Mouse (Mus musculus) intestine, embryonic 15.5 days (tissue): ENCODE measurements around the gene Gm37240. TPM values are rescaled to one million over a fixed set of nuclear protein-coding genes. Genes with fewer than 3 reads are reported as not detected.

ENCODE experiments used
- ATAC-seq: fragments of 200-750 bp; cut with Nextera tagmentation; 2 replicates; pipeline ENCODE4 v1.8.0; 2017; ENCODE audit warnings: moderate TSS enrichment, moderate library complexity
- H3K27ac ChIP-seq: fragments of 300-500 bp; sonication (generic); 2 replicates; pipeline ENCODE4 v1.5.1; 2015; ENCODE audit warnings: mild to moderate bottlenecking, inconsistent platforms
- H3K27me3 ChIP-seq: fragments of 300-500 bp; sonication (generic); replicated peaks from 2 replicates; pipeline ENCODE4 v1.6.1; 2015; ENCODE audit warnings: inconsistent platforms
- H3K36me3 ChIP-seq: fragments of 300-500 bp; sonication (generic); 2 replicates; pipeline ENCODE4 v1.6.1; 2015; ENCODE audit warnings: inconsistent platforms
- H3K4me1 ChIP-seq: fragments of 300-500 bp; sonication (generic); replicated peaks from 2 replicates; pipeline ENCODE4 v1.6.1; 2015; ENCODE audit warnings: inconsistent platforms
- H3K4me2 ChIP-seq: fragments of 300-500 bp; sonication (generic); replicated peaks from 2 replicates; pipeline ENCODE4 v1.6.1; 2015; ENCODE audit warnings: mild to moderate bottlenecking, inconsistent platforms
- H3K4me3 ChIP-seq: fragments of 300-500 bp; sonication (generic); replicated peaks from 2 replicates; pipeline ENCODE4 v1.5.1; 2015; ENCODE audit warnings: inconsistent platforms
- H3K9ac ChIP-seq: fragments of 300-500 bp; sonication (generic); 2 replicates; pipeline ENCODE4 v1.6.1; 2015; ENCODE audit warnings: inconsistent platforms
- H3K9me3 ChIP-seq: fragments of 300-500 bp; sonication (generic); 2 replicates; pipeline ENCODE4 v1.6.1; 2016; ENCODE audit warnings: inconsistent platforms
- WGBS: fragments of 180-500 bp; shearing (Covaris S2); methylation state at CpG from one replicate; pipeline ENCODE4 v1.1.7; 2015; 5-methylcytosine and 5-hydroxymethylcytosine counted together
- polyA plus RNA-seq: library from polyadenylated mRNA; unstranded; fragments of >200 nt; fragmentation: Nextera tagmentation; extraction: Ambion mirVana; gene quantifications from 2 replicates; pipeline ENCODE4 v1.2.1, GENCODE M21; 2015

Gm37240 gene
- polyA plus RNA-seq, 1 experiment from 2014 or later: 6.5 TPM

DNA sequence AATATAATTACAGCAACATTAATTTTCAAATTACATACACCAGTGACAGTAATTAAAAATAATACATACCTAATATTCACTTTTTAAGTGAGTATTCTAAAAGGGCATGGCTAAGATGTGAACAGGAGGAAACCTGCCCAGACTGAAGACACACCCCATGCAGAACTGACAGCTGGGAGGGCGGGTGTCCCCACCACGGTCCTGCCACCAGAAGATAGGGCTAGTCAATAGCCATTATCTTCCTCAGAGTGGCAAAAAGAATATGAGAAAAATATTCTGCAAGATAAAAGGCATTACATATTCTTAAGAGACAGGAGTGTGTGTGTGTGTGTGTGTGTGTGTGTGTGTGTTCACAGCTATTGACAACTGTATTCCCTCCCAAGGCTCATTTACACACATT is 162.2 kb downstream of the Gm37240 start:
- no peaks in the 10 kb centered on the region for H3K9me3 ChIP-seq
- no peaks in the 10 kb centered on the region for H3K36me3 ChIP-seq
- WGBS: 65% methylated on average over 2 of the region's 2 CpGs
- H3K4me1 ChIP-seq: no peaks in the 10 kb centered on the region
- H3K27me3 ChIP-seq: no peaks in the 10 kb centered on the region
- no peak overlapping the region for H3K27ac ChIP-seq
- ATAC-seq: no peak; the same call in 1 of the 2 replicates
- no peak overlapping the region for H3K4me2 ChIP-seq
- no peak overlapping the region for H3K4me3 ChIP-seq
- no peak overlapping the region for H3K9ac ChIP-seq

DNA sequence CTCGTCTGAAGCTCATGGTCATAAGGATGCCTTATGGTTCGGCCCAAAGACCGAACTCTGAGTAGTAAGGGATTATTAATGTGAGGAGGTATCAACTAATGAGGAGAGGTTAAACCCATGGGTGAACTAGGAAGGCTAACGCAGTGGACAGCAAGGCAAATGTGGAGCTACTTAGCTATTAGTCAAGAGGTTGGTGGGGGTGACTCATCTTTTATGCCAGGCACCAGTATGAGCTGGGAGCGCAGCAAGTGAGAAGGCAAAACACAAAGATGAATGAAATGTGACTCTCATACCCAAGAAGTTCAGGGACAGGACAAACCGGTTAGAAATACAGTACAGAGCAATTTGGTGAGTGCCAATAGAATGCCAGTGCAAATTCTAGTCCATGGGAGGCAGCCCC is 164.7 kb downstream of the Gm37240 start:
- no peaks in the 10 kb centered on the region for H3K27me3 ChIP-seq
- ATAC-seq: no peak
- no peak overlapping the region for H3K4me3 ChIP-seq
- no peak overlapping the region for H3K4me2 ChIP-seq
- H3K9me3 ChIP-seq: no peaks in the 10 kb centered on the region
- no peak overlapping the region for H3K27ac ChIP-seq
- no peak overlapping the region for H3K9ac ChIP-seq
- no peaks in the 10 kb centered on the region for H3K36me3 ChIP-seq
- no peaks in the 10 kb centered on the region for H3K4me1 ChIP-seq
- WGBS: 85% methylated on average over 6 of the region's 6 CpGs

DNA sequence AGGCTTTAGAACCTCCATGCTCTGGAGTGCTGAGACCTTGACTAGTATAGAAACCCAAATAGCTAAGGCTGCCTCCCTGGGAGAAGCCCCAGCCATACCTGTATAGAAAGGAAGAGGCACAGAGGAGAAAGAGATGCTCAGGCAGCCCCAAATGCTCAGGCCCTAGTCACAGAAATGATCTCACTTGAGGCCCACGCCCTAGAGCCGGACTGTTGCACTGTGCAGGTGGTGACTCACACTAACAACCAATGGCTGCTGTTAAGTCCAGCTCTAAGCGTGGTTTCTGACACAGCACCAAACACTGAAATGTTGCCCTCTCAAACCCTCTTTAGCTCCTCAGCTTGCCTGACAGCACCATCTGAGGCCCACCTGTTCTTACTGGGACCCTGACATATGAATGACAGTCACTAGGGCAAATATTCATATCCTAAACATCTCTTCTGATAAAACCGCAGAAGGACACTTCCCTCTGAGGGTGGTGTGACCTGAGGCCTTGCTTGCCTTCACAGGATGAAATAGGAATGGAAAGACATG is 171.5 kb downstream of the Gm37240 start:
- Histone ChIP-seq H3K9ac (no peak overlapping the region), H3K27ac (no peak overlapping the region), H3K27me3 (no peaks in the 10 kb centered on the region), H3K4me2 (no peak overlapping the region), H3K4me1 (no peaks in the 10 kb centered on the region), H3K36me3 (no peaks in the 10 kb centered on the region), H3K4me3 (no peak overlapping the region), H3K9me3 (no peaks in the 10 kb centered on the region)
- WGBS: 74% methylated on average over 4 of the region's 4 CpGs
- ATAC-seq: peak; percentile 71; the same call in 1 of the 2 replicates

DNA sequence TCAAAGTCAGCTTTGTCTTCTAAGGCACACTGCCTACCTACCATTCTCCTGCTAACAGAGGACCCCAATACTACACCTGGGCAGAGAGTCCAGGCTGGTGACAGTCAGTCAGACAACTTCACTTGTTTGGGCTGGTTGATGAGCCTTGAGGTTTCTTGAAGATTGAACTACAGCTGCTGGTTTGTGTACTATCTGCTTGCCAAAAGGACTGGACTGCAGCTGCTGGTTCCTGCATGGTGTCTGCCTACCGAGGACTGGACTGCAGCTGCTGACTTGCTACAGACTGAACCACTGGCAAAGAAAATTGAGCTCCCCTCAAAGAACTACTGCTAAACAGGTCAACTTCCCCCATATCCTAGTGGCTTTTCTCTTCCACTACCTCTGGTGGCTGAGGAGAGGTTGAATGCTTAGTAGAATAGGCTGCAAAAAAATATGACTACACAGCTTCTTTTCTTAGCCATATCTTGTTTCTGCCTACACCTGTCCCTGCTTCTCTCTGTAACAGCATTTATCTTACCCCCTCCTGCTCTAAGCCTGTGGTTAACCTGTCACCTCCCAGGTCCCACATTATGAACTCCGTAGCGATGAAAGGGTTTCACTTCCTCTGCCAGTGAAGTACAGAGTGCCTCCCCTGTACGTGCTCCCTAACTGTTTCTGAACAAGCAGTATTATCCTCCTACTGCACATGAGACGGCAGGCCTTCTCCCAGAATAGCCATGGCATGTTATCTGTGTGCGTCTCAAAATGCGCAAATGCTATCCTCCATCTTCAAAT is 173.2 kb downstream of the Gm37240 start:
- H3K4me2 ChIP-seq: no peak overlapping the region
- no peak for ATAC-seq
- H3K27me3 ChIP-seq: no peaks in the 10 kb centered on the region
- H3K9ac ChIP-seq: no peak overlapping the region
- H3K27ac ChIP-seq: no peak overlapping the region
- H3K4me1 ChIP-seq: no peaks in the 10 kb centered on the region
- no peaks in the 10 kb centered on the region for H3K9me3 ChIP-seq
- H3K4me3 ChIP-seq: no peak overlapping the region
- H3K36me3 ChIP-seq: no peaks in the 10 kb centered on the region
- 88% methylated on average over 7 of the region's 7 CpGs for WGBS

DNA sequence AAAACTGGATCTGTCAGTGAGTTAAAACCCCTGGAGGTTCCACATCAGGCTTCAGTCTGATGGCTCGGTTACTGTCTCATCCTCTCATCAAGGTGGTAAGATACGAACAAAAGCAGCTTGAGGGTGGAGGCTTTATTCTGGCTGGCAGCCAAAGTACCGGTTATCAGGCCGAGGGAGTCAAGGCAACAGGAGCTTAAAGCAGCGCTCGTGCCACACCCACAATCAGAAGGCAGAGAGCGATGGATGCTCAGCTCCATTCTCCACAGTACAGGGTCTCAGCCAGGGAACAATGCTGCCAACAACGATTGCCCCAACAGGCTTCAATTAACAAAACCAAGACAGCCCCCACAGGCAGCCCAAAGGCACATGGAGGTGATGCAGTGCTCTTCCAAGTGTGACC is 176.6 kb downstream of the Gm37240 start:
- no peaks in the 10 kb centered on the region for H3K27me3 ChIP-seq
- H3K9ac ChIP-seq: no peak overlapping the region
- no peaks in the 10 kb centered on the region for H3K36me3 ChIP-seq
- peak; percentile 65; the same call in 1 of the 2 replicates for ATAC-seq
- no peak overlapping the region for H3K4me3 ChIP-seq
- H3K9me3 ChIP-seq: no peaks in the 10 kb centered on the region
- no peak overlapping the region for H3K4me2 ChIP-seq
- 39% methylated on average over 8 of the region's 8 CpGs for WGBS
- no peaks in the 10 kb centered on the region for H3K4me1 ChIP-seq
- H3K27ac ChIP-seq: no peak overlapping the region

DNA sequence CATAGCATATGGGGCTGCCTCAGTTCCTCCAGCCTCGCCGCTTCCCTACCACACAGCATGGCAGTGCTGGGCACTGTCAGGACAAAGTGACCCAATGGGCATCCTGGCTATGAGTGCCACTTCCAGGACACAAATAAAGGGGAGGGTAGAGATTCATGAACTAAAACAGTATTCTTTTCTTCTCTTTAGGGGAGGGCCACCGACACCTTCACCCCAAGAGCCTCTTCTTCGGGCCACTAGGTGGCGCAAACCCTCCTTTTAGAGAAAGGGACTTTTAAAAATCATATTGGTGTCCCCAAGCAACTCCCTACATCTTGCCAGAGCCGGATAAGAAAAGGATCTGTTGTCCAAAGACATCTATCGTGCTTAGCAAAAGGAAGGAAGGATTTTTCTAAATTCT is 179.9 kb downstream of the Gm37240 start:
- no peaks in the 10 kb centered on the region for H3K36me3 ChIP-seq
- H3K4me2 ChIP-seq: no peak overlapping the region
- ATAC-seq: no peak; the same call in 1 of the 2 replicates
- no peaks in the 10 kb centered on the region for H3K4me1 ChIP-seq
- H3K27me3 ChIP-seq: no peaks in the 10 kb centered on the region
- WGBS: 43% methylated on average over 7 of the region's 7 CpGs
- H3K9me3 ChIP-seq: no peaks in the 10 kb centered on the region
- no peak overlapping the region for H3K9ac ChIP-seq
- H3K27ac ChIP-seq: no peak overlapping the region
- no peak overlapping the region for H3K4me3 ChIP-seq

DNA sequence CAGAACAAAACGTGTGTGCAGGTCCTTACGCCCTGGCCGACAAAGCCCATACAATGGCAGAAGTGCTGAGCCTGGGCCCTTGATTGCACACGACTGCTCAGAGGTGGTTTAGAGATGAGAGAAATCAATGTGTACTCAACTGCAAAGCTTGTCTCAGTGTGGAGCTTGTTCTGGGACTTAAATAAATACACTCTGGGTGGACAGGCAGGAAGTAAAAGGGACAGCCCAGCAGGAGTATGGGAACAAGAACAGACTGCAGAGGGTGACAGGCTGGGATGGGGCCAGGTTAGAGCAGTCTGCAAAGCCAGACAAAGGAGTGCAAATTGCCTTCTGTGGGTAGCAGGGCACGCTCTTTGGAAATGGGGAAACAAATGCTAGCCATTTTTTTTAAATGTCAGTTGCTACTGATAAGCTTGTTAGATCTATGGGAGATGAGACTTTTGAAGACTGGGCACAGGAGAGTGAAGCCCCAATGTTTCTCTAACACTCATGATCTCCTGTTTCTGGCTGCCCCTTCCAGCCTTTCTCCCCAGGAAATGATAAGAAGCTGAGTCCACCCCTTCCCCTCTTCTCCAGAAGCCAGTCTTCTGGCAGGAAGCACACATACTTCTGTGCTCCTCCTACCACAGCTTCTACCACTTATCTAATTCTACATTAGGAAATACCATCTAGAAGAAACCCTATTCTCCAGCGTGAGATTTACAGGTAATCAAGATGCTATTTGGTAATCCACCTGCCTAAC is 184.0 kb downstream of the Gm37240 start:
- H3K27ac ChIP-seq: no peak overlapping the region
- H3K9ac ChIP-seq: no peak overlapping the region
- no peaks in the 10 kb centered on the region for H3K27me3 ChIP-seq
- WGBS: 50% methylated on average over 6 of the region's 6 CpGs
- no peak overlapping the region for H3K4me2 ChIP-seq
- no peaks in the 10 kb centered on the region for H3K9me3 ChIP-seq
- no peak overlapping the region for H3K4me3 ChIP-seq
- H3K36me3 ChIP-seq: no peaks in the 10 kb centered on the region
- no peaks in the 10 kb centered on the region for H3K4me1 ChIP-seq
- peak; percentile 65 for ATAC-seq

DNA sequence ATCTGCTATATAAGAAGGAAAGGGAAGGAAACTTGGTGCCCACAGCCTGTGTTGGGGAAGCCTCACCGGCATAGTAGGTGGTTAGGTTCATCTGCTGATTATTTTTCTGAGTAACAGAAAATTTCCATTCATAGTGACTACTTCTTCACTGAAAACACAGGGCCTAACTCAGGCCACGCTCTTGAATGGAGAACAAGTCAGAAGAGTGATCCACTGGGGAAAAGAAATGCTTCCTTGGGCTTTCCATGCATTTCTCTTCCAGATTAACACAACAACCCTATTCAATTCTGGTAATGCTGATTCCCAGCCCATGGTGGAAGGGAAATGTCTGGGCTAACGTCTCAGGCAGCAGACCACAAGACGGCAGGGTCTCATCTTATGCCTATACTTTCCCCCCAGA is 188.8 kb downstream of the Gm37240 start:
- Histone ChIP-seq H3K27ac (no peak overlapping the region), H3K9me3 (no peaks in the 10 kb centered on the region), H3K36me3 (no peaks in the 10 kb centered on the region), H3K4me3 (no peak overlapping the region), H3K9ac (no peak overlapping the region), H3K4me1 (no peaks in the 10 kb centered on the region), H3K27me3 (no peaks in the 10 kb centered on the region), H3K4me2 (no peak overlapping the region)
- no peak for ATAC-seq
- 82% methylated on average over 4 of the region's 4 CpGs for WGBS

DNA sequence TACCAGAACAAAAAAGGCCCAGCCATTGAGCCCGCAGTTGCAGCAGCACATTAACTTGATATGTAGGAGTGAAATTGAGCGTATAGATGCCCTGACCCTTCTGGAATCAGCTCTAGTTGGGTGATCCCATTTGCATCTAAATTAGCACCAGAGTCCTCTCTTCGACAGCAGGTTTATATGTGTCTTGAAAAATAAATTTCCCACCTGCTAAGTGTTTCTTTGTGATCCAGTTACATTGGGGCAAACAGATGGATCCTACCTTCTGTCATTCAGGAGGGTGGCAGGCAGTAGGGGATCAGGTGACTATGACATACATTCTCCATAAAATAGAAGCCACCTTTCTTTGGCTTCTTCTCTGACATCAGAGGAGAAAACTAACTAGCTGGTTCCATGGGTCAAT is 192.3 kb downstream of the Gm37240 start:
- Histone ChIP-seq H3K4me3 (no peak overlapping the region), H3K27ac (no peak overlapping the region), H3K4me2 (no peak overlapping the region), H3K9me3 (no peaks in the 10 kb centered on the region), H3K9ac (no peak overlapping the region), H3K36me3 (no peaks in the 10 kb centered on the region), H3K4me1 (no peaks in the 10 kb centered on the region), H3K27me3 (no peaks in the 10 kb centered on the region)
- ATAC-seq: no peak
- 87% methylated on average over 3 of the region's 3 CpGs for WGBS

DNA sequence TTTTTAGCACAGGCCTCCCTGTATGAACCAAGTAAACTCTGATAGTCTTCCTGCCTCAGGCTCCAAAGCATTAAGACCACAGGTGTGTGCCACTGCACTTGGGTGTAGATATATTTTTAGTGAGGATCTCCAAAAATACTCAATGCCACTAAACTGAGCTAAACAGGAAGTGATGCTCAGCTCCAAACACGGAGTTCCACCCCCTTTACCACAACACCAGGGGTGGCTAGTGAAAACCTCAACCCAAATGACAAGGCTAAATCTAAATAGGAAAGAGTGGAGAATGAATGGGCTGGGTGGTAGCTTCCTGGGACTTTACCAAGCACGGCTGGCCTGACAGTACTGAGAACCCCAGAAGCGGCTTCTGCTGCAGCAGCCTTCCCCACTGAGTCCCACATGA is 194.3 kb downstream of the Gm37240 start:
- WGBS: 48% methylated on average over 3 of the region's 3 CpGs
- Histone ChIP-seq H3K27ac (no peak overlapping the region), H3K9me3 (no peaks in the 10 kb centered on the region), H3K4me1 (no peaks in the 10 kb centered on the region), H3K4me2 (no peak overlapping the region), H3K27me3 (no peaks in the 10 kb centered on the region), H3K9ac (no peak overlapping the region), H3K36me3 (no peaks in the 10 kb centered on the region), H3K4me3 (no peak overlapping the region)
- ATAC-seq: no peak

DNA sequence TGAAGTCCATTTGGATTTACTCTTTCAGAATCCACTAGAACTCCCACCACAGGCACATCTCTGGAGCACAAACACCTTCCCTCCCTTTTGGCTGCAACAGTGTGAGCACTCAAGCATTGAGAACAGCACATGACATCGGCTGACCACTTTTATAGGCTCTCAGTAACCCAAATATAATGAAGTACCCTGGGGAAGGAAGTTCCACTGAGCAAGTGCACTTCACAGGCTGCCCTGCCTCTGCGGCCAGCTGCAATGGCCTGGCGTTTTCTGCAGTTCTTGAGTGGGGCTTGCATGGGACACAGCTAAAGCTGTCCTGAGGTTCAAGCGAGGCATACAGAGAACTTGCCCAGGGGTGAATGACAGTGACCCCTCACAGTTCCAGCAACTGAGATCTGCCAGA is 196.2 kb downstream of the Gm37240 start:
- 74% methylated on average over 4 of the region's 4 CpGs for WGBS
- ATAC-seq: no peak
- no peak overlapping the region for H3K4me3 ChIP-seq

DNA sequence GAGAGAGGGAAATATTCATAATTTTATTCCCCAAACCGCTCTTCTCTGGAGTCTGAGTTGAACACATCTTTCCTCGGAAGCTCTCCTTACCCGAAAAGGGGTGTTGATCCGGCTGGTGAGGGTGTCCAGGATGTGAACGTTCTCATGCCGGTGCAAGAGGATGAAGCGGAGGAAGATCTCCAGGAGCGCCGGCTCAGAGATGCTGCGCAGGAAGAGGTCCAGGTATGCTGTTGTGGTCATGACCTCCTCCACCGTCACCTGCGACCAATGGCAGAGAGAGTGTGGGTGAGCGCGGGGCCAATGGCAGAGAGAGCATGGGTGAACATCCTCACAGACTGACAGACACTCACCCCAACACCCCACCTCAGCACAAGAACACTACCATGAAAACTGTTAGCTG is 199.0 kb downstream of the Gm37240 start:
- Histone ChIP-seq H3K4me3 (no peak overlapping the region), H3K27ac (no peak overlapping the region), H3K4me2 (no peak overlapping the region), H3K9me3 (no peaks in the 10 kb centered on the region), H3K4me1 (no peaks in the 10 kb centered on the region), H3K36me3 (no peaks in the 10 kb centered on the region), H3K27me3 (no peaks in the 10 kb centered on the region), H3K9ac (no peak overlapping the region)
- whole genome bisulfite sequencing: 93% methylated on average over 14 of the region's 14 CpGs
- ATAC-seq: no peak

More for the DNA sequence above, 196.2 kb downstream of the Gm37240 start:
- H3K27ac ChIP-seq: no peak overlapping the region
- H3K27me3 ChIP-seq: no peaks in the 10 kb centered on the region
- no peaks in the 10 kb centered on the region for H3K9me3 ChIP-seq
- no peaks in the 10 kb centered on the region for H3K4me1 ChIP-seq
- no peaks in the 10 kb centered on the region for H3K36me3 ChIP-seq
- no peak overlapping the region for H3K4me2 ChIP-seq
- no peak overlapping the region for H3K9ac ChIP-seq
